Mouse (Mus musculus): ENCODE results near the gene Prss57. TPM values are rescaled to one million over a fixed set of nuclear protein-coding genes. Genes with fewer than 3 reads are reported as not detected.

Prss57 gene
- total and polyA plus RNA-seq, 3 experiments: 0.50 to 0.70 TPM; not detected in 1

DNA sequence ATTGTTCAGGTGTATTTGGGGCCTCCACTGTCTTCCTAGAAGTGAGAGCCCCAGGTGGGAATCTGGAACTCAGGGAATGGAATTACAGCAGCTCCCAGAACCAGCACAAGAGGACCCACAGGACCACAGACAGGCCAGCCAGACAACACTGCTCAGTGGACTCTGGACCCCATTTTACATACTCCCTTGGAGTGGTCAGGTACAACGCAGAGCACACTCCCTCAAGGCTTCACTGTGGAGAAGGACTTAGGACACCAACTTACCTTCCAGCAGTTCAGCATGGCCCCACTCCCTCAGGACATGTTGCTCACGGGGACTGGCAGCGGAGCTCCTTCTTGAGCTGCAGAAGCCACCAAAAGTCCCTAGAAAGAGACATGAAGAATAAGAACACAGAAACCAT is 45.4 kb downstream of the Prss57 start:
- no peaks in the 10 kb centered on the region for H3K27me3 ChIP-seq (ENCODE audit: control insufficient read depth in 1 of 2, insufficient read depth in 2 of 2, low read length in 2 of 2)
- no peaks in the 10 kb centered on the region for H3K9me3 ChIP-seq (replicated peaks; ENCODE audit: insufficient read depth, low read length)
- no peak overlapping the region for H3K9ac ChIP-seq (ENCODE audit: control insufficient read depth, low read depth, low read length, poor library complexity, severe bottlenecking)
- TF ChIP-seq ELF1 (IDR thresholded peaks at IDR 0.05; ENCODE audit: low read depth, low read length) (no peak), KAT2A (conservative IDR thresholded peaks at IDR 0.05; ENCODE audit: low read depth, low read length) (no peak), SMC3 (IDR thresholded peaks at IDR 0.05; ENCODE audit: low read depth, low read length) (no peak), CTCF (IDR thresholded peaks at IDR 0.05 in 2 of 3, conservative IDR thresholded peaks at IDR 0.05 in 1 of 3; ENCODE audit: control insufficient read depth in 1 of 3, insufficient read depth in 1 of 3, low read depth in 2 of 3, low read length in 3 of 3, poor library complexity in 1 of 3, severe bottlenecking in 1 of 3) (no peak), UBTF (IDR thresholded peaks at IDR 0.05; ENCODE audit: borderline replicate concordance, insufficient read depth, low read depth, low read length) (no peak), E2F4 (IDR thresholded peaks at IDR 0.05; ENCODE audit: borderline replicate concordance, low read depth, low read length) (no peak), USF1 (IDR thresholded peaks at IDR 0.05; ENCODE audit: low read depth, low read length) (no peak), USF2 (IDR thresholded peaks at IDR 0.05; ENCODE audit: borderline replicate concordance in 1 of 2, insufficient read depth in 1 of 2, low read depth in 1 of 2, low read length in 2 of 2) (no peak), NRF1 (IDR thresholded peaks at IDR 0.05; ENCODE audit: insufficient read depth, low read depth, low read length, poor library complexity, severe bottlenecking) (no peak), NELFE (IDR thresholded peaks at IDR 0.05; ENCODE audit: low read depth, low read length) (no peak)
- peaks cover 9% of the 10 kb centered on the region for H3K79me2 ChIP-seq (ENCODE audit: control insufficient read depth, insufficient read depth, low read length, poor library complexity)
- no peak overlapping the region for H3K27ac ChIP-seq (ENCODE audit: control insufficient read depth, low read depth, low read length)
- peak overlapping the region; percentile 82 to 91; a peak in 3 of 4 replicates for H3K4me3 ChIP-seq (ENCODE audit: control insufficient read depth in 1 of 2, insufficient read depth in 1 of 2, low read depth in 2 of 2, low read length in 2 of 2)
- peaks cover 0 to 6% of the 10 kb centered on the region in 2 experiments; a peak in 3 of 4 replicates for H3K36me3 ChIP-seq (ENCODE audit: control insufficient read depth in 1 of 2, insufficient read depth in 2 of 2, low read length in 2 of 2)
- no peak for DNase-seq (ENCODE audit: low read depth, low spot score)
- peaks cover 0 to 10% of the 10 kb centered on the region in 2 experiments; a peak in 2 of 4 replicates for H3K4me1 ChIP-seq (ENCODE audit: control insufficient read depth in 1 of 2, insufficient read depth in 2 of 2, low read length in 2 of 2)

DNA sequence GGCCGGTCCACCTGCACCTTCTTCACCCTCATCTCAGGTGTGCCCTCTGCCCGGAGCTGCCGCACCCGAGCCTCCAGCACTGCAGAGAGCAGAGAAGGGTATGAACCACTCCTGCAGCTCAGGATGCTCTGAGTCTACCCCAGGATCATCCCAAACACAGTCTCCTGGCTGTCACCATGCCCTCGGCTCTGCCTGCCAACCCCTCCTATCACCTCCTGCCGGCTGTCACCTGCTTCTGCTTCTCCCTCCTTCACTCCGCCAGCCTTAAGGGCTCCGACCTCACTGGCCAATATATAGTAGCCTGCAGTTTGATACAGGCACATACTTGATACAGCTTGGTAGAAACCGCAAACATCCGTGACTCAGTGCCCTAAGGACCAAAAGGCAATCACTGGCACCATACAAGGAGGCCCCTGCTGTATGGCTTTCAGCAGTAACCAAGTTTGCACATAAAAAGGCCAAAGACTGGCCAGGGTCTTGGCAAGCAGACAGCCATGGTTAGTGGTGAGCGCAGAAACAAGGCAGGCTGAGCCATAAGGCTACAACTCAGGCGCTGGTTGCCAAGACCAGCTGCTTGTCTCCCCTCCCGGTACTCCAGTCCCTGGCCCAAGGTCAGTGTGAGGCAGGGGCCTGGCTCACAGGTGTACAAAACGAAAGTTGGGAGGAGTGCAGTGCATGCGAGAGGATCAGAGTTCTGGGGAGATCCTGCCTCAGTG is 47.0 kb downstream of the Prss57 start:
- Histone ChIP-seq H3K4me1 (ENCODE audit: control insufficient read depth in 1 of 2, insufficient read depth in 2 of 2, low read length in 2 of 2) (peaks cover 0 to 10% of the 10 kb centered on the region in 2 experiments; a peak in 2 of 4 replicates), H3K36me3 (ENCODE audit: control insufficient read depth in 1 of 2, insufficient read depth in 2 of 2, low read length in 2 of 2) (peaks cover 0 to 6% of the 10 kb centered on the region in 2 experiments; a peak in 3 of 4 replicates), H3K27me3 (ENCODE audit: control insufficient read depth in 1 of 2, insufficient read depth in 2 of 2, low read length in 2 of 2) (no peaks in the 10 kb centered on the region), H3K4me3 (ENCODE audit: control insufficient read depth in 1 of 2, insufficient read depth in 1 of 2, low read depth in 2 of 2, low read length in 2 of 2) (no peak overlapping the region), H3K9ac (ENCODE audit: control insufficient read depth, low read depth, low read length, poor library complexity, severe bottlenecking) (no peak overlapping the region), H3K79me2 (ENCODE audit: control insufficient read depth, insufficient read depth, low read length, poor library complexity) (peaks cover 9% of the 10 kb centered on the region), H3K9me3 (replicated peaks; ENCODE audit: insufficient read depth, low read length) (no peaks in the 10 kb centered on the region), H3K27ac (ENCODE audit: control insufficient read depth, low read depth, low read length) (no peak overlapping the region)
- DNase-seq (ENCODE audit: low read depth, low spot score): no peak
- TF ChIP-seq ZC3H11A (IDR thresholded peaks at IDR 0.05; ENCODE audit: low read depth, low read length): no peak
- TF ChIP-seq JUND (IDR thresholded peaks at IDR 0.05; ENCODE audit: low read depth, low read length): no peak
- TF ChIP-seq MYC (IDR thresholded peaks at IDR 0.05; ENCODE audit: low read depth, low read length): no peak
- no peak for TF ChIP-seq KAT2A (conservative IDR thresholded peaks at IDR 0.05; ENCODE audit: low read depth, low read length)
- TF ChIP-seq E2F4 (IDR thresholded peaks at IDR 0.05; ENCODE audit: borderline replicate concordance, low read depth, low read length): no peak
- no peak for TF ChIP-seq RCOR1 (IDR thresholded peaks at IDR 0.05; ENCODE audit: low read depth, low read length)
- TF ChIP-seq MAZ (IDR thresholded peaks at IDR 0.05; ENCODE audit: low read depth, low read length): no peak
- no peak for TF ChIP-seq CTCF (IDR thresholded peaks at IDR 0.05 in 2 of 3, conservative IDR thresholded peaks at IDR 0.05 in 1 of 3; ENCODE audit: control insufficient read depth in 1 of 3, insufficient read depth in 1 of 3, low read depth in 2 of 3, low read length in 3 of 3, poor library complexity in 1 of 3, severe bottlenecking in 1 of 3)
- TF ChIP-seq POLR2A (IDR thresholded peaks at IDR 0.05; ENCODE audit: control insufficient read depth in 1 of 2, insufficient read depth in 1 of 2, low read depth in 1 of 2, low read length in 2 of 2, poor library complexity in 1 of 2): no peak
- TF ChIP-seq NELFE (IDR thresholded peaks at IDR 0.05; ENCODE audit: low read depth, low read length): no peak
- TF ChIP-seq POLR2AphosphoS5 (IDR thresholded peaks at IDR 0.05; ENCODE audit: borderline replicate concordance, low read depth, low read length): no peak
- TF ChIP-seq ZNF384 (IDR thresholded peaks at IDR 0.05; ENCODE audit: low read depth, low read length): no peak
- no peak for TF ChIP-seq TBP (IDR thresholded peaks at IDR 0.05; ENCODE audit: low read depth, low read length)

Data from MEL (cell line).